Mouse (Mus musculus) ES-Bruce4 (cell line): Measurements from ENCODE around the gene Bag6.

Experiments used
- CTCF ChIP-seq: IDR thresholded peaks from one replicate; pipeline ENCODE4 v1.8.1; 2011; ENCODE audit warnings: low read depth, low read length
- EP300 ChIP-seq: IDR thresholded peaks from 2 replicates; pipeline ENCODE4 v1.6.1; 2011; ENCODE audit warnings: low read depth, low read length; ENCODE audit not compliant: insufficient read depth
- POLR2A ChIP-seq: IDR thresholded peaks from one replicate; pipeline ENCODE4 v1.8.1; 2011; ENCODE audit warnings: low read length; ENCODE audit not compliant: insufficient read depth

DNA sequence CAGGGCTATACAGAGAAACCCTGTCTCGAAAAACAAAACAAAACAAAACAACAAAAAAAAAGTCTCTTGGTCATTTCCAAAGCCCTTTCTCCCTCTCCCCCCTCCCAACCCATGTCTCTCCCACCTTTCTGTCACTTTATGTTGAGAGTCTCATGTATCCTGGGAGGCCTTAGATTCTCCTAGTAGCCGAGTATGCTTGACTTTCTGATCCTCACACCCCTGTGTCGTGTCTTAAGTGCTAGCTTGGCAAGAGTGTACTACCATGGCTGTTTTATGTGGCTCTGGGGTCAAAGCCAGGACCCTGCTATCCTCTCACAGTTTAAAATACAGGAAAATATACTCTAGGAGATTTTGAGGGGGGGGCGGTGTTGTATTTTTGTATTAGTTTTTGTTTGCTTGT, 52.4 kb downstream of the Bag6 start:
- TF ChIP-seq CTCF: no peak
- TF ChIP-seq EP300: no peak
- TF ChIP-seq POLR2A: no peak
